Comparison of ENCODE assay signal across 9 mouse cellular contexts in the genomic region with DNA sequence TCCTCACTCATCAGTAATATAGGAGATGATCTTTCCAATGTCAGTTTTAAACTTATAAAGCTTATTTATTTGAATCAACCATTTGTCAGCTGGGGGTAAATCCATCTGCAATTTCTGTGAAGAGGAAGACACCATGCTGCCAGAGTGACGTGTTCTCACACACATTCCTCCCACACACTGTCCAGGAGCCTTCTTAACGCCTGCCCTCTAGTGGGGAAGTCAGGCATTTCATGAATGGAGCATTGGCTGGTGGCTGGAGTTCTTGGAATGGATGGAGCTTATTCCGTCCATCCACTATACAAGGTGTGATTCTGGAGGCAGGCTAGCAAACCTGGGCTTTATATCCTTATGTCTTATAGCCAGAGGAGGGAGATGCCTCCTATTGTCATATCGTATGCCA. TPM values are rescaled to one million over a fixed set of nuclear protein-coding genes. Genes with fewer than 3 reads are reported as not detected.
DNase-seq lines count a peak whose midpoint lies in the region; ATAC-seq lines count a peak whose summit lies in the region.
"Had no signal": no experiment of that assay in that cellular context is flagged by ENCODE, and none has a peak within 500 bp of the region (broad histone marks: within the 10 kb centered on the region; RNA-seq: fewer than 3 reads in every experiment).

No protein-coding gene starts in this region.

- ATAC-seq in forebrain, embryonic 11.5 days (replicated peaks; ENCODE audit: low FRiP score): no peak
- ATAC-seq in forebrain, embryonic 15.5 days (replicated peaks): no peak

- no peak overlapping the region for H3K9ac ChIP-seq in forebrain, embryonic 11.5 days (ENCODE audit: low read length)
- no peak overlapping the region for H3K9ac ChIP-seq in forebrain, embryonic 15.5 days (replicated peaks)
- H3K9ac ChIP-seq: neural tube, embryonic 12.5 days had no signal

- DNase-seq in forebrain, embryonic 11.5 days (ENCODE audit: low spot score): peak; percentile 84
- DNase-seq in adrenal gland, postnatal 10 days: peak; percentile 89
- DNase-seq in embryo, embryonic 11 days: peak; percentile 82
- peak; percentile 76 to 93 for DNase-seq in heart, adult 18-20 months
- DNase-seq in layer of hippocampus, adult 8-10 months (ENCODE audit: low spot score in 2 of 2): peak; percentile 83 to 90
- DNase-seq in lung, postnatal 14 days: peak; percentile 84
- peak; percentile 86 for DNase-seq in right cerebral cortex, postnatal 14 days

- H3K4me1 ChIP-seq in forebrain, embryonic 11.5 days (replicated peaks; ENCODE audit: control insufficient read depth, insufficient read depth, low read length): no peaks in the 10 kb centered on the region
- H3K4me1 ChIP-seq in forebrain, embryonic 15.5 days: no peaks in the 10 kb centered on the region
- H3K4me1 ChIP-seq: neural tube, embryonic 12.5 days had no signal

- no peaks in the 10 kb centered on the region for H3K9me3 ChIP-seq in forebrain, embryonic 11.5 days (ENCODE audit: control insufficient read depth, low read length)
- no peaks in the 10 kb centered on the region for H3K9me3 ChIP-seq in forebrain, embryonic 15.5 days
- H3K9me3 ChIP-seq: neural tube, embryonic 12.5 days had no signal

- no peak overlapping the region for H3K27ac ChIP-seq in forebrain, embryonic 11.5 days (ENCODE audit: low read depth, low read length)
- H3K27ac ChIP-seq in forebrain, embryonic 15.5 days (replicated peaks): no peak overlapping the region
- H3K27ac ChIP-seq: neural tube, embryonic 12.5 days had no signal

- H3K27me3 ChIP-seq in forebrain, embryonic 11.5 days (ENCODE audit: control insufficient read depth, insufficient read depth, low read length): no peaks in the 10 kb centered on the region
- no peaks in the 10 kb centered on the region for H3K27me3 ChIP-seq in forebrain, embryonic 15.5 days
- H3K27me3 ChIP-seq: neural tube, embryonic 12.5 days had no signal

- 35% methylated on average over 4 of the region's 4 CpGs for WGBS in forebrain, embryonic 11.5 days
- 34% methylated on average over 4 of the region's 4 CpGs for WGBS in forebrain, embryonic 15.5 days

- H3K36me3 ChIP-seq in forebrain, embryonic 11.5 days (ENCODE audit: control insufficient read depth, insufficient read depth, low read length): peaks cover 16% of the 10 kb centered on the region; the same call in 1 of the 2 replicates
- H3K36me3 ChIP-seq in forebrain, embryonic 15.5 days: peaks cover 79% of the 10 kb centered on the region

- no peak overlapping the region for H3K4me2 ChIP-seq in forebrain, embryonic 11.5 days (ENCODE audit: low read depth, low read length, severe bottlenecking)
- H3K4me2 ChIP-seq in forebrain, embryonic 15.5 days (replicated peaks): no peak overlapping the region
- H3K4me2 ChIP-seq: neural tube, embryonic 12.5 days had no signal

- H3K4me3 ChIP-seq in forebrain, embryonic 11.5 days (ENCODE audit: low read depth, low read length): no peak overlapping the region
- H3K4me3 ChIP-seq in forebrain, embryonic 15.5 days: no peak overlapping the region
- H3K4me3 ChIP-seq: neural tube, embryonic 12.5 days had no signal

RNA-seq across cellular contexts. Expression of a gene that starts 37.0 kb away (rescaled TPM):
- polyA plus RNA-seq in forebrain, embryonic 11.5 days (2014; fragmentation: Nextera tagmentation; extraction: Ambion mirVana): 31.0 and 39.6 TPM in 2 replicates
- polyA plus RNA-seq in forebrain, embryonic 15.5 days (2015; fragmentation: Nextera tagmentation; extraction: Ambion mirVana): 41.2 and 42.3 TPM in 2 replicates
- total RNA-seq in adrenal gland, postnatal 10 days (2021): 10 to 100 TPM; 44.6 to 55.9 TPM
- total RNA-seq in heart, adult 18-20 months (2021): 10 to 100 TPM; 27.4 to 31.8 TPM
- total RNA-seq in layer of hippocampus, adult 8-10 months (2022): 10 to 100 TPM; 78.7 to 91.2 (median 87.3) TPM
